Mouse (Mus musculus): Measurements from ENCODE around the gene Stambp.

DNA sequence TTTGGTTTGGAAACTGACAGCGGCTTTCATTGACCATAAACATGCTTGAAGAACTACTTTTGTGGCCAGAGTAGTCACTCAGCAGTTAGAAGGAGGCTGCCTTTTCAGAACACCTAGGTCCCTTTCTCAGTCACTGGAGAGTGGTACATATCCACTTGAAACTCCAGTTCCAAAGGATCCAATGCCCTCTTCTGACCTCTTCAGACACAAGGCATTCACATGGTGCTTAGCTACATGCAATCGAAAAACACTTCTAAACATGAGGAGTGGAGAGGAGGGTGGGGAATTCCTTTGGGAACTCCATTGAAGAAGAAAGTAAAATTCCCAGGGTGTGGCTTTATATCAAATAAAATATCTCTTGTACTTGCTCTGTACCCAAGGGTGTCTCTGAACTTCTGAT is 22.5 kb upstream of the Stambp start:
- TF ChIP-seq CTCF (IDR thresholded peaks at IDR 0.05; ENCODE audit: extremely low read depth, insufficient read depth, insufficient read length, insufficient replicate concordance) (no peak), POLR2A (IDR thresholded peaks at IDR 0.05; ENCODE audit: low read depth, low read length) (no peak)

Data from spleen, adult 2 months (tissue).